Mouse (Mus musculus): ENCODE results near the gene Ppp1r3c. TPM values are rescaled to one million over a fixed set of nuclear protein-coding genes. Genes with fewer than 3 reads are reported as not detected.

Ppp1r3c gene
- polyA plus RNA-seq, 1 experiment from 2014 or later = 4.0 TPM

- no peaks in the 10 kb centered on the region for H3K9me3 ChIP-seq (ENCODE audit: control insufficient read depth)
- no peaks in the 10 kb centered on the region for H3K27me3 ChIP-seq (replicated peaks; ENCODE audit: control insufficient read depth, insufficient read depth, low read length)
- H3K4me2 ChIP-seq (replicated peaks; ENCODE audit: low read depth) = no peak overlapping the region
- no peaks in the 10 kb centered on the region for H3K36me3 ChIP-seq (ENCODE audit: control insufficient read depth, insufficient read depth)
- no peak overlapping the region for H3K27ac ChIP-seq (ENCODE audit: low read depth, low read length)
- no peaks in the 10 kb centered on the region for H3K4me1 ChIP-seq (replicated peaks; ENCODE audit: control insufficient read depth, insufficient read depth, low read length)
- TF ChIP-seq CTCF (IDR thresholded peaks at IDR 0.05; ENCODE audit: low read depth) = no peak
- WGBS = 67% methylated on average over 4 of the region's 4 CpGs
- H3K4me3 ChIP-seq (ENCODE audit: low read depth, low read length) = no peak overlapping the region
- no peak for ATAC-seq
- no peak overlapping the region for H3K9ac ChIP-seq (ENCODE audit: low read depth, low read length)
Measured at GRCm38 (mm10) chr19:36700937-36701336, 35.5 kb downstream of the Ppp1r3c start.

DNA sequence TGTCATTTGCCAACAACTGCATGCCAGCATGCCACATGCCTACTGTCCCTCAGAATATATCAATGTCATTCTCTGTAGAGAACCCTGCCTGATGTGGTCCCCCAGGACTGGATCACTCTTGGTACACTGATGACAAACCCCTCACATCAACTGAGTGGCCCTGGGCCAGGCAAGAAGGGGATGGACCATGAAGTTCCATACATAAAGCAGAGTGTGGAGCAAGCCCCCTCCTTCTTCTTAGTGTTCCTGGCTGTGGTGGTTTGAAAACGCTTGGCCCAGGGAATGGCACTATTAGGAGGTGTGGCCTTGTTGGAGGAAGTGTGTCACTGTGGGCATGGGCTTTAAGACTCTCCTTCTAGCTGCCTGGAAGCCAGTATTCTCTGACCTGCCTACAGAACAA, 37.3 kb downstream of the Ppp1r3c start:
- ATAC-seq = no peak
- H3K9me3 ChIP-seq (ENCODE audit: control insufficient read depth) = no peaks in the 10 kb centered on the region
- H3K27me3 ChIP-seq (replicated peaks; ENCODE audit: control insufficient read depth, insufficient read depth, low read length) = no peaks in the 10 kb centered on the region
- 93% methylated on average over 1 of the region's 1 CpGs for WGBS
- no peak overlapping the region for H3K4me3 ChIP-seq (ENCODE audit: low read depth, low read length)
- no peak for TF ChIP-seq CTCF (IDR thresholded peaks at IDR 0.05; ENCODE audit: low read depth)
- no peak overlapping the region for H3K9ac ChIP-seq (ENCODE audit: low read depth, low read length)
- H3K27ac ChIP-seq (ENCODE audit: low read depth, low read length) = no peak overlapping the region
- no peak overlapping the region for H3K4me2 ChIP-seq (replicated peaks; ENCODE audit: low read depth)
- no peaks in the 10 kb centered on the region for H3K36me3 ChIP-seq (ENCODE audit: control insufficient read depth, insufficient read depth)
- H3K4me1 ChIP-seq (replicated peaks; ENCODE audit: control insufficient read depth, insufficient read depth, low read length) = no peaks in the 10 kb centered on the region

DNA sequence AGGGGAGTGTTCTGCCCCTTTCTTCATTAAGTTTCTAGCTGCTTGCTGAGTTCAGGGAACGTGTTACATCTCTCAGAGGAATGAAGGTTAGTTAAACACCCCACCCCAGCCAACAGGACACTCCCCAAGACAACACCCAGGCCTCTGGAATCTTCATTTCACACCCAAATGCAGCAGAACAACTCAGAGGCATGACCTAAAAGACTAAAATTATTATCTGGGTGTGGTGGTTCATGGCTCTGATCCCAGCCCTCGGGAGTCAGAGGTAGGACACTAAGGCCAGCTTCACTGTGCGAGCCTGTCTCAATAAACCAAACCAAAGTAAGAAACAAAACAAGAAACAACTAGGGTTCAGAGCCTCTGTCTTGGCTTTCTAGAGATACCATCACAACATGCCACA, 38.3 kb downstream of the Ppp1r3c start:
- no peak overlapping the region for H3K4me2 ChIP-seq (replicated peaks; ENCODE audit: low read depth)
- ATAC-seq = no peak
- no peaks in the 10 kb centered on the region for H3K4me1 ChIP-seq (replicated peaks; ENCODE audit: control insufficient read depth, insufficient read depth, low read length)
- 55% methylated on average over 3 of the region's 3 CpGs for WGBS
- no peaks in the 10 kb centered on the region for H3K9me3 ChIP-seq (ENCODE audit: control insufficient read depth)
- TF ChIP-seq CTCF (IDR thresholded peaks at IDR 0.05; ENCODE audit: low read depth) = no peak
- no peak overlapping the region for H3K4me3 ChIP-seq (ENCODE audit: low read depth, low read length)
- no peaks in the 10 kb centered on the region for H3K27me3 ChIP-seq (replicated peaks; ENCODE audit: control insufficient read depth, insufficient read depth, low read length)
- no peaks in the 10 kb centered on the region for H3K36me3 ChIP-seq (ENCODE audit: control insufficient read depth, insufficient read depth)
- no peak overlapping the region for H3K9ac ChIP-seq (ENCODE audit: low read depth, low read length)
- H3K27ac ChIP-seq (ENCODE audit: low read depth, low read length) = no peak overlapping the region

GRCm38 (mm10) chr19:36696601-36697122, 39.8 kb downstream of the Ppp1r3c start:
- Histone ChIP-seq H3K27ac (ENCODE audit: low read depth, low read length) (peak overlapping the region; percentile 2; the same call in 1 of the 2 replicates), H3K9me3 (ENCODE audit: control insufficient read depth) (no peaks in the 10 kb centered on the region), H3K9ac (ENCODE audit: low read depth, low read length) (no peak overlapping the region), H3K27me3 (replicated peaks; ENCODE audit: control insufficient read depth, insufficient read depth, low read length) (no peaks in the 10 kb centered on the region), H3K4me1 (replicated peaks; ENCODE audit: control insufficient read depth, insufficient read depth, low read length) (no peaks in the 10 kb centered on the region), H3K36me3 (ENCODE audit: control insufficient read depth, insufficient read depth) (no peaks in the 10 kb centered on the region), H3K4me2 (replicated peaks; ENCODE audit: low read depth) (no peak overlapping the region), H3K4me3 (ENCODE audit: low read depth, low read length) (no peak overlapping the region)
- ATAC-seq = no peak
- 60% methylated on average over 7 of the region's 7 CpGs for WGBS
- TF ChIP-seq CTCF (IDR thresholded peaks at IDR 0.05; ENCODE audit: low read depth) = no peak

DNA sequence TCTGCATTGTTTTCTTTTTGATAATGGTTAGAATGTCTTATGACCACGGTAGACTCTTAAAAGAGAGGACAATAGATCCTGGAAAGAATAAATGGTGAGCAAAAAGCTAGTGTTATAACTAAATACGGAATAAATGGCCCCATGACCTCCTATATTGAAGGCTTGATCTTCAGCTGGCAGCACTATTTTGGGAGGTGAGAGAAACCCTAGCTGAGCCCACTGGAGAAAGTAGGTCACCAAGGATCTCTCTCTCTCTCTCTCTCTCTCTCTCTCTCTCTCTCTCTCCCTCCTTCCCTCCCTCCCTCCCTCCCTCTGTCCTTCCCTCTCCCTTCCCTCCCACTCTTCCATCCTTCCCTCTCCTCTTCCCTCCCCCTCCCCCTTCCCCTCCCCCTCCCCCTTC, 42.9 kb downstream of the Ppp1r3c start:
- H3K27me3 ChIP-seq (replicated peaks; ENCODE audit: control insufficient read depth, insufficient read depth, low read length) = no peaks in the 10 kb centered on the region
- no peak for TF ChIP-seq CTCF (IDR thresholded peaks at IDR 0.05; ENCODE audit: low read depth)
- no peaks in the 10 kb centered on the region for H3K36me3 ChIP-seq (ENCODE audit: control insufficient read depth, insufficient read depth)
- no peaks in the 10 kb centered on the region for H3K9me3 ChIP-seq (ENCODE audit: control insufficient read depth)
- H3K4me3 ChIP-seq (ENCODE audit: low read depth, low read length) = no peak overlapping the region
- H3K27ac ChIP-seq (ENCODE audit: low read depth, low read length) = no peak overlapping the region
- WGBS = 89% methylated on average over 2 of the region's 2 CpGs
- no peak overlapping the region for H3K4me2 ChIP-seq (replicated peaks; ENCODE audit: low read depth)
- no peak for ATAC-seq
- no peak overlapping the region for H3K9ac ChIP-seq (ENCODE audit: low read depth, low read length)
- 0 out of 2 replicates have a peak, but pooled peaks cover 4% of the 10 kb centered on the region for H3K4me1 ChIP-seq (replicated peaks; ENCODE audit: control insufficient read depth, insufficient read depth, low read length)

GRCm38 (mm10) chr19:36691941-36692340, 44.5 kb downstream of the Ppp1r3c start:
- H3K4me3 ChIP-seq (ENCODE audit: low read depth, low read length) = no peak overlapping the region
- H3K4me1 ChIP-seq (replicated peaks; ENCODE audit: control insufficient read depth, insufficient read depth, low read length) = 0 out of 2 replicates have a peak, but pooled peaks cover 5% of the 10 kb centered on the region
- ATAC-seq = no peak
- no peaks in the 10 kb centered on the region for H3K27me3 ChIP-seq (replicated peaks; ENCODE audit: control insufficient read depth, insufficient read depth, low read length)
- 81% methylated on average over 5 of the region's 5 CpGs for WGBS
- H3K9me3 ChIP-seq (ENCODE audit: control insufficient read depth) = no peaks in the 10 kb centered on the region
- TF ChIP-seq CTCF (IDR thresholded peaks at IDR 0.05; ENCODE audit: low read depth) = no peak
- H3K9ac ChIP-seq (ENCODE audit: low read depth, low read length) = no peak overlapping the region
- H3K36me3 ChIP-seq (ENCODE audit: control insufficient read depth, insufficient read depth) = no peaks in the 10 kb centered on the region
- H3K27ac ChIP-seq (ENCODE audit: low read depth, low read length) = no peak overlapping the region
- no peak overlapping the region for H3K4me2 ChIP-seq (replicated peaks; ENCODE audit: low read depth)

GRCm38 (mm10) chr19:36691245-36691644, 45.2 kb downstream of the Ppp1r3c start:
- H3K27me3 ChIP-seq (replicated peaks; ENCODE audit: control insufficient read depth, insufficient read depth, low read length) = no peaks in the 10 kb centered on the region
- ATAC-seq = no peak
- 0 out of 2 replicates have a peak, but pooled peaks cover 5% of the 10 kb centered on the region for H3K4me1 ChIP-seq (replicated peaks; ENCODE audit: control insufficient read depth, insufficient read depth, low read length)
- no peaks in the 10 kb centered on the region for H3K9me3 ChIP-seq (ENCODE audit: control insufficient read depth)
- 93% methylated on average over 2 of the region's 2 CpGs for WGBS
- H3K36me3 ChIP-seq (ENCODE audit: control insufficient read depth, insufficient read depth) = no peaks in the 10 kb centered on the region
- no peak overlapping the region for H3K9ac ChIP-seq (ENCODE audit: low read depth, low read length)
- no peak overlapping the region for H3K4me2 ChIP-seq (replicated peaks; ENCODE audit: low read depth)
- H3K27ac ChIP-seq (ENCODE audit: low read depth, low read length) = no peak overlapping the region
- no peak overlapping the region for H3K4me3 ChIP-seq (ENCODE audit: low read depth, low read length)
- no peak for TF ChIP-seq CTCF (IDR thresholded peaks at IDR 0.05; ENCODE audit: low read depth)

All from intestine, postnatal 0 days (tissue).